Mouse (Mus musculus) thymus, adult 2 months (tissue): Measurements from ENCODE around the gene Stxbp4. TPM values are rescaled to one million over a fixed set of nuclear protein-coding genes. Genes with fewer than 3 reads are reported as not detected.

Experiments used
- DNase-seq: peaks from one replicate; pipeline ENCODE4 v3.0.0; 2021
- H3K27ac ChIP-seq: fragments of 200-500 bp; 2 replicates; pipeline ENCODE4 v1.5.1; 2012; ENCODE audit warnings: low read length, control low read depth; ENCODE audit not compliant: control insufficient read depth, insufficient read depth
- H3K27me3 ChIP-seq: fragments of 200-500 bp; 2 replicates; pipeline ENCODE4 v1.6.1; 2012; ENCODE audit warnings: mild to moderate bottlenecking, low read length, moderate library complexity, mixed read lengths; ENCODE audit not compliant: control insufficient read depth, insufficient read depth
- H3K36me3 ChIP-seq: fragments of 200-500 bp; 2 replicates; pipeline ENCODE4 v1.6.1; 2012; ENCODE audit warnings: mild to moderate bottlenecking, low read length, moderate library complexity; ENCODE audit not compliant: control insufficient read depth, insufficient read depth
- H3K4me1 ChIP-seq: fragments of 200-500 bp; replicated peaks from 2 replicates; pipeline ENCODE4 v1.6.1; 2012; ENCODE audit warnings: low read length; ENCODE audit not compliant: control insufficient read depth, insufficient read depth
- H3K4me3 ChIP-seq: fragments of 200-500 bp; 2 replicates; pipeline ENCODE4 v1.5.1; 2012; ENCODE audit warnings: mild to moderate bottlenecking, low read length, control low read depth, moderate library complexity; ENCODE audit not compliant: control insufficient read depth, insufficient read depth
- CTCF ChIP-seq: fragments of 200-500 bp; IDR thresholded peaks from 2 replicates; pipeline ENCODE4 v1.5.1; 2012; ENCODE audit warnings: mild to moderate bottlenecking, control low read depth, low read length, moderate library complexity, borderline replicate concordance; ENCODE audit not compliant: control insufficient read depth, poor library complexity, insufficient read depth; ENCODE audit errors: extremely low read depth
- POLR2A ChIP-seq: fragments of 200-500 bp; IDR thresholded peaks from 2 replicates; pipeline ENCODE4 v1.6.1; 2012; ENCODE audit warnings: mild to moderate bottlenecking, low read length, control low read depth, moderate library complexity; ENCODE audit not compliant: control insufficient read depth, poor library complexity, insufficient read depth; ENCODE audit errors: extremely low read depth
- WGBS: fragments of 180-500 bp; shearing (Covaris S2); methylation state at CpG from one replicate; pipeline ENCODE4 v1.1.7; 2018; 5-methylcytosine and 5-hydroxymethylcytosine counted together
- polyA plus RNA-seq: library from polyadenylated mRNA; depleted of rRNA; stranded (reverse); fragments of >200 nt; gene quantifications from 2 replicates; pipeline ENCODE4 v1.2.3, GENCODE M21; 2012; rRNA removed

The Stxbp4 gene
- polyA plus RNA-seq, 1 experiment: 4.1 TPM

- Histone ChIP-seq H3K27me3 (no peaks in the 10 kb centered on the region), H3K4me3 (no peak overlapping the region), H3K36me3 (no peaks in the 10 kb centered on the region), H3K27ac (no peak overlapping the region), H3K4me1 (no peaks in the 10 kb centered on the region)
- TF ChIP-seq POLR2A (no peak), CTCF (no peak)
- DNase-seq: no peak
- 57% methylated on average over 2 of the region's 2 CpGs for WGBS
Observed at GRCm38 (mm10) chr11:90442462-90442861, 195.4 kb downstream of the Stxbp4 start.

- DNase-seq: no peak
- 96% methylated on average over 3 of the region's 3 CpGs for WGBS
- H3K4me1 ChIP-seq: no peaks in the 10 kb centered on the region
- H3K36me3 ChIP-seq: no peaks in the 10 kb centered on the region
- H3K27ac ChIP-seq: no peak overlapping the region
- H3K27me3 ChIP-seq: no peaks in the 10 kb centered on the region
- no peak for TF ChIP-seq POLR2A
- TF ChIP-seq CTCF: no peak
- H3K4me3 ChIP-seq: no peak overlapping the region
Observed at GRCm38 (mm10) chr11:90440851-90441250, 197.0 kb downstream of the Stxbp4 start.

GRCm38 (mm10) chr11:90438768-90439167, 199.1 kb downstream of the Stxbp4 start:
- H3K27ac ChIP-seq: no peak overlapping the region
- H3K4me3 ChIP-seq: no peak overlapping the region
- no peak for TF ChIP-seq CTCF
- TF ChIP-seq POLR2A: no peak
- H3K36me3 ChIP-seq: no peaks in the 10 kb centered on the region
- DNase-seq: no peak
- no peaks in the 10 kb centered on the region for H3K4me1 ChIP-seq
- WGBS: 96% methylated on average over 5 of the region's 5 CpGs
- H3K27me3 ChIP-seq: no peaks in the 10 kb centered on the region

Other genes with a start within 250 kb of the Stxbp4 start
- gene Hlf, start 247.2 kb downstream of the Stxbp4 start, polyA plus RNA-seq: 0.91 and 1.1 TPM in 2 replicates
- gene Cox11, start 89 bp upstream of the Stxbp4 start, polyA plus RNA-seq: 19.4 and 20.3 TPM in 2 replicates
- 1.7 and 2.6 TPM in 2 replicates for gene Tom1l1, start 50.3 kb upstream of the Stxbp4 start, polyA plus RNA-seq